Mouse (Mus musculus) gastrocnemius, postnatal 4 days (tissue): ENCODE data around the gene Afap1. TPM values are rescaled to one million over a fixed set of nuclear protein-coding genes. Genes with fewer than 3 reads are reported as not detected.
A peak's percentile ranks its signal among the peaks of the same experiment; 100 is the strongest.

Experiments used
- DNase-seq, 2 experiments: peaks; one replicate each; pipeline ENCODE4 v3.0.0; 2021 to 2022; ENCODE audit warnings: low spot score in 2 of 2, mixed read lengths in 2 of 2
- long read RNA-seq, 2 experiments: library from polyadenylated mRNA; stranded (forward); transcript quantifications; one replicate each; pipeline ENCODE4 v2.0.0; 2021
- total RNA-seq, 2 experiments: library from RNA; stranded (reverse); gene quantifications; 2 replicates each; pipeline ENCODE4 v1.2.3; 2021

The Afap1 gene
- total RNA-seq, result 10 to 100 TPM; 44.5 to 48.0 TPM
- long read RNA-seq, experiment 1, full-length matches to known transcripts, result 5 of 15 reads
- long read RNA-seq, experiment 1, partial matches to known transcripts, result 10 of 15 reads
- long read RNA-seq, experiment 1, other reads (novel, unspliced or antisense), result 0 of 15 reads
- long read RNA-seq, experiment 2, full-length matches to known transcripts, result 4 of 17 reads
- long read RNA-seq, experiment 2, partial matches to known transcripts, result 9 of 17 reads
- long read RNA-seq, experiment 2, other reads (novel, unspliced or antisense), result 4 of 17 reads

DNA sequence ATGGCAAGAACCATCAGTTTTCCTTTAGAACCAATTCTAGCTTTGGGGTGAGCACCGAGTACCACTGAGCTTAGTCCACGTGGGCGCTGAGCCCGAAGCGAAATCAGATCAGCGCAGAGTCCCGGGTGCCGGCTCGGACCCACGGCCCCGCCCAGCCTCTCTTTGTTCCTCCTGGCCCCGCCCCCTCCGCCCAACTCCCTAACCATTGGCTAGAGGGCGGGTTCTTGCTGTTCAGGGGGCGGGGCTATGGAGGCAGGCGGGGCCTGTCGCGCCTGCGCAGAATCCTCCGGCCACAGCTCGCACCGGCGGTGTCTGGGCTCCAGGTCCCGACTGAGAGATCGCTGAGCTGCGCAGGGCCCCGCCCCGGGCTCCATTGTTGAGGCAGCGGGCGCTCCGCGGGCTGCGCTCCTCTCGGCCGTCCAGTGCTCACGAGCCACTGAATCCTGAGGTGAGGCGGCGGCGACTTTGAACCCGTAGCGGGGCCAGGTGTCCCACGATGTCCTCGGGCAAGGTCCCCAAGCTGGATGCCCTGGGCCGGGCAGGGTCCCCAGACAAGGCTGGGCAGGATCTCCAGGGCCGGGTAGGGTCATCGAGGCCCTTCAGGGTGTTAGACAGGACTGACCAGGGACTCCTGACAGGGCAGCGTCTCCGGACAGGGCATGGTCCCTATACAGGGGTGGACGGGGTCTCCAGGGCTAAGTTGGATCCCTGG is at the start of gene Afap1:
TSS of gene Afap1 (plus strand) at position 227 of the 712 bp plus-strand sequence.
- peak; percentile 99 to 100 for DNase-seq

- no peak for DNase-seq
These were observed 41.6 kb upstream of the Afap1 start for GRCm38 (mm10) chr5:35851485-35851884.

- no peak for DNase-seq
These were observed 39.7 kb upstream of the Afap1 start for GRCm38 (mm10) chr5:35853463-35853862.

DNA sequence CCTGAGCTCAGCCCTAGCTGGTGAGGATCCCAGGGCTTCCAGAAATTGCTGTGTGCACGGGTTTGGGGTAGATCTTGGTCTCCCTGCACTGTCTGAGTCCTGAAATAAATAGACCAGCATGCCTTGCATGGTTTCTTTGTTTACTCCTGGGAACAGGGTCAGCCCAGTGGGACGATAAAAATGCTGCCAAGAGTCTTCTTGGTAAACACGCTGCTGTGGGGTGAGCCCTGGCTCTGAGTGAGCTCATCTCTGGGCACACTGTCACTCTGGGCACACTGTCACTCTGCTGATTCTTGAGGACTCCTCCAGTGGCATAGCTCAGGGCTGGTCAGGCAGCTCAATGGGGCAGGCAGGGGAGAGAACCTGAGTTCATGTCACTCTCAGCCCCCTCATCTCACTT is 36.9 kb upstream of the Afap1 start:
- no peak for DNase-seq

DNA sequence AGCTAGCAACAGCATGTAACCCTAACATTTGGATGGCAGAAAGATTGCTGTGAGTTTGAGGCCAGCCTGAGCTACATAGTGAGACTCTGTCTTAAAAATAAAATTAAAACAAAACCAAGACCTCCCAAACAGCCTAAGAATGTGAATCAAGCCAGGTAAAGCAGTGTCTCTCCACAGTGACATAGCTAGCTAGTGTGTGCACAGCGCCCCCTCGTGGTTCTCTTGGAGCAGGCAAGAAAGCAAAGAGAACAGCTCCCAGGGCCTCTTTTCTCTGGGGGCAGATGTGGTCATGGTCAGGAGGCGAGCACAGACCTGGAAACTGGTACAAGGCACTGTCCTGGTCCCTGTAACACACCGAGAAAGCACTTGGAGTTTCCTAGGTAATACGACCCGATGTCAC is 35.0 kb upstream of the Afap1 start:
- peak; percentile 59 to 71 for DNase-seq

DNA sequence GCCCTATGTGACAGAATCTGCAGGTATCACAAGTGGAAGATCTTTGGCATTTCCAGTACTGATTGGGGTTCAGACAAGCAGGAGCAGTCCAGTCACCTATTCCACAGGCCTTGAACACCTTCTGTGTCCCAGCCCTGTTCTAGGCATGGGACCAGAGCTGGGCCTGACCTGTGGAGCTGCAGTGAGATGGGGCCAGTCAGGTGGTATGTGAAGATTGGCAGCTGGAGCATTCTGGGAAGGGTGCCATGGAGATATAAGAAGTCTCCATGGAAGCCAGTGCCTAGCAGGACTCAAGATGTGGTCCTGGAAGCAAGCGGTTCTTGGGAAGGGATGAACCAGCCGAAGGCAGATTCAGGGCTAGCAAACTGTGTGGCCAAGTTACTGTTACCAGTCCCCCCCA is 31.7 kb upstream of the Afap1 start:
- DNase-seq, result no peak

DNA sequence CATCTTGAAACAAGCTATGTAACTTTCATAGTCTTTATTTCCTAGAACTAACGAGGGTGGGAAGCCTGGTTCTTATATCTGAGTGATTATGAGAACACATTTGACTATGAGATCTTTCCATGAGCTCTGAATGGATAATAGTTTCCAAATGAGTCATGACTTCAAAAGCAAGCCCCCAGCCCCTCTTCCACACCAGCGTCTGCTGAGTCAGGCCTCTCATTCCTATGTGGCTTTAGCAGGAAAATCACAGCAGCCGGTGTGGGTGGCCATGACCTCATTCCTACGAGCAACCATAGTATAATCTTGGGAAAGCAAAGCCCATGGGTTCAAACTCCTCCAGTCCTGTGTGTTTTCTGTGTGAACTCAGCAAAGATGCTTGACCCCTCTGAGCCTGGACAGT is 23.1 kb upstream of the Afap1 start:
- no peak for DNase-seq

GRCm38 (mm10) chr5:35870408-35871012 is 22.6 kb upstream of the Afap1 start:
- peak in 1 of 2 experiments; percentile 63 for DNase-seq

- no peak for DNase-seq
These were observed 19.7 kb upstream of the Afap1 start for GRCm38 (mm10) chr5:35873382-35873781.

- no peak for DNase-seq
These were observed 16.9 kb upstream of the Afap1 start for GRCm38 (mm10) chr5:35876236-35876635.

- DNase-seq, result no peak
These were observed 13.9 kb upstream of the Afap1 start for GRCm38 (mm10) chr5:35879199-35879598.

- DNase-seq, result no peak
These were observed 10.7 kb upstream of the Afap1 start for GRCm38 (mm10) chr5:35882391-35882790.

DNA sequence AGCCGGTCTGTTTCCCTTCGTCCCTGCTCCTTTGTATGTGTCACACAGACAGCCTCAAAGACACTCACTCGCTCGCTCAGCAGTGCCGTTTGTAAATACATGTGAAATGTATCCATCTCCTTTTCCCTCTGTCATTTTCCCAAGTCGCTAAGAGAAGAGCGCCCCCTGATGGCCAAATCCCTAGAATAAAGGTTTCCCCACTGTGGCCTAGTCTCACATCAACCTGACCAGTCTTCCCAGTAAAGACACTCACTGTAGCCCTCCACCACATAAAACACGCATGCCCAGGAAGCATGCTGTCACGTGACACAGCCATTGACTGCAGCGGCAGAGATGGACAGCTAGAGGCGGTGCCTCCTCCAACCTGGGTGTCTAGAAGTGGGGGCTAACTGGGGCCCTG is 8.9 kb upstream of the Afap1 start:
- peak in 1 of 2 experiments; percentile 51 for DNase-seq

DNA sequence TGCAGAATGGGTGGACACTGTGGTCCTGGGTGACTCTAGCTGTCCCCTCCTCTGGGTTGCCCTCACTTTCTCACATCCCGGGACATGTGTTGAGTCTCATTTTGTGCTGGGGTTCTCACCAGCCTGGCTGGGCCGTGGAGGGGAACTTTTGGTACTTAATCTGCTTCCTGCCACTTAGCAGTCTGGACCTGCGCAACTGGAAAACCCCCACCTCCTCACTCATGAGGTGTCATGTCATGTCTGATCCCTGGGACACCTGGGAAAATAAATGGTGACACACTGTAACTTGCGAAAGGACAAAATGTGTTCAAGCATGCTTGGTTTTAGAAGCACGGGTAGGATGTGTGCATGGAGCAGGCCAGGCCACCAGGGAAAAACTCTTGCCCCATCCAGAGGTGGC is 8.4 kb upstream of the Afap1 start:
- no peak for DNase-seq

DNA sequence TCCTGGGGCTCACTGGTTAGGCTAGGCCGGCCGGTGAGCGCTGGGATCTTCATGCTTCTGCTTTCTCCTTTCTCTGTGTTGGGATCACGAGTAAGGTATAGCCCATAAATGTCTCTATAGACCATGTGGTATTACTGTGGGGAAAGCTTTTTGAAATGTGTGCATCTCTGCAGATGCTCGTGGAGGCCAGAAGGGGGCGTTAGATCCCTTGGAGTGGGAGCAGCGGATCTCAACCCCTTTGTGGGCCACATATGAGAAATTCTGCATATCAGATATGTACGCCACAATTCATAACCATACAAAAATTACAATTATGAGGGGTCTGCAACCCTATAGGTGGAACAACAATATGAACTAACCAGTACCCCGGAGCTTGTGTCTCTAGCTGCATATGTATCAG is 4.2 kb upstream of the Afap1 start:
- DNase-seq, result no peak

GRCm38 (mm10) chr5:35889641-35890040 is 3.5 kb upstream of the Afap1 start:
- DNase-seq, result no peak

GRCm38 (mm10) chr5:35890985-35891730 is 2.0 kb upstream of the Afap1 start:
- DNase-seq, result no peak

GRCm38 (mm10) chr5:35892363-35892762 is 756 bp upstream of the Afap1 start:
- no peak for DNase-seq

- DNase-seq, result peak; percentile 44 to 75
These were observed 714 bp downstream of the Afap1 start for GRCm38 (mm10) chr5:35893805-35894260.

GRCm38 (mm10) chr5:35894295-35895047 is 1.4 kb downstream of the Afap1 start:
- DNase-seq, result peak in 1 of 2 experiments; percentile 55

- no peak for DNase-seq
These were observed 2.8 kb downstream of the Afap1 start for GRCm38 (mm10) chr5:35895926-35896325.
